Mouse (Mus musculus) myocyte (in vitro differentiated cells): ENCODE results near the gene Sar1a.

Source experiments
- E2F4 ChIP-seq: IDR thresholded peaks from one replicate; pipeline ENCODE4 v1.6.1; 2011; ENCODE audit warnings: mild to moderate bottlenecking, control low read depth, moderate library complexity; ENCODE audit not compliant: insufficient read depth
- POLR2A ChIP-seq: IDR thresholded peaks from one replicate; pipeline ENCODE4 v1.6.1; 2011; ENCODE audit warnings: low read depth, mild to moderate bottlenecking, control low read depth, moderate library complexity; ENCODE audit not compliant: insufficient read length
- SRF ChIP-seq: IDR thresholded peaks from one replicate; pipeline ENCODE4 v1.6.1; 2011; ENCODE audit warnings: low read depth; ENCODE audit not compliant: control insufficient read depth, insufficient read length
- TCF12 ChIP-seq: IDR thresholded peaks from one replicate; pipeline ENCODE4 v1.6.1; 2011; ENCODE audit warnings: mild to moderate bottlenecking, control low read depth; ENCODE audit not compliant: poor library complexity, insufficient read depth, severe bottlenecking
- USF1 ChIP-seq: IDR thresholded peaks from one replicate; pipeline ENCODE4 v1.6.1; 2011; ENCODE audit warnings: low read depth, mild to moderate bottlenecking, control low read depth, moderate library complexity

GRCm38 (mm10) chr10:61714146-61714545 is 34.0 kb downstream of the Sar1a start:
- TF ChIP-seq POLR2A, result no peak
- no peak for TF ChIP-seq E2F4
- TF ChIP-seq USF1, result no peak
- no peak for TF ChIP-seq TCF12
- TF ChIP-seq SRF, result no peak
